In genomic region chr10:128912791-128913190, GRCm38 (mm10) we compare ENCODE assay signal across 12 mouse cellular contexts. TPM values are rescaled to one million over a fixed set of nuclear protein-coding genes. Genes with fewer than 3 reads are reported as not detected.
DNase-seq lines count a peak whose midpoint lies in the region; ATAC-seq and TF ChIP-seq lines count a peak whose summit lies in the region.
"Had no signal": no experiment of that assay in that cellular context is flagged by ENCODE, and none has a peak within 500 bp of the region (broad histone marks: within the 10 kb centered on the region; RNA-seq: fewer than 3 reads in every experiment).

No protein-coding gene starts in this region.

- H3K9me3 ChIP-seq in forebrain, postnatal 0 days (ENCODE audit: low read length): no peaks in the 10 kb centered on the region
- H3K9me3 ChIP-seq in forebrain, embryonic 14.5 days (replicated peaks; ENCODE audit: control insufficient read depth, low read length): no peaks in the 10 kb centered on the region
- no peaks in the 10 kb centered on the region for H3K9me3 ChIP-seq in kidney, embryonic 16.5 days (ENCODE audit: low read length)
- H3K9me3 ChIP-seq in embryonic facial prominence, embryonic 12.5 days: no peaks in the 10 kb centered on the region
- no peaks in the 10 kb centered on the region for H3K9me3 ChIP-seq in limb, embryonic 15.5 days

- peak overlapping the region; percentile 23; the same call in 1 of the 2 replicates for H3K27ac ChIP-seq in forebrain, postnatal 0 days (ENCODE audit: low read depth, low read length)
- H3K27ac ChIP-seq in forebrain, embryonic 14.5 days (ENCODE audit: low read depth, low read length): no peak overlapping the region
- H3K27ac ChIP-seq in kidney, embryonic 16.5 days (ENCODE audit: low read length): 0 out of 2 replicates have a peak overlapping the region, but pooled peaks have one; percentile 13
- peak overlapping the region; percentile 50; the same call in 1 of the 2 replicates for H3K27ac ChIP-seq in embryonic facial prominence, embryonic 12.5 days
- H3K27ac ChIP-seq in limb, embryonic 15.5 days: peak overlapping the region; percentile 60
- H3K27ac ChIP-seq: left cerebral cortex, adult 2 months had no signal

- no peak overlapping the region for H3K4me2 ChIP-seq in forebrain, postnatal 0 days (ENCODE audit: low read depth)
- H3K4me2 ChIP-seq in forebrain, embryonic 14.5 days (ENCODE audit: low read length): no peak overlapping the region
- no peak overlapping the region for H3K4me2 ChIP-seq in kidney, embryonic 16.5 days (replicated peaks; ENCODE audit: low read depth, low read length)
- no peak overlapping the region for H3K4me2 ChIP-seq in embryonic facial prominence, embryonic 12.5 days (replicated peaks)
- no peak overlapping the region for H3K4me2 ChIP-seq in limb, embryonic 15.5 days
- H3K4me2 ChIP-seq: liver, embryonic 11.5 days; midbrain, embryonic 11.5 days had no signal

- no peaks in the 10 kb centered on the region for H3K4me1 ChIP-seq in forebrain, postnatal 0 days (ENCODE audit: insufficient read depth)
- no peaks in the 10 kb centered on the region for H3K4me1 ChIP-seq in forebrain, embryonic 14.5 days (ENCODE audit: control insufficient read depth, insufficient read depth, low read length)
- H3K4me1 ChIP-seq in kidney, embryonic 16.5 days (ENCODE audit: insufficient read depth, low read length): peaks cover 24% of the 10 kb centered on the region
- H3K4me1 ChIP-seq in embryonic facial prominence, embryonic 12.5 days: peaks cover 18% of the 10 kb centered on the region
- H3K4me1 ChIP-seq in limb, embryonic 15.5 days: peaks cover 40% of the 10 kb centered on the region

- H3K36me3 ChIP-seq in forebrain, postnatal 0 days (ENCODE audit: insufficient read depth): 0 out of 2 replicates have a peak, but pooled peaks cover 2% of the 10 kb centered on the region
- peaks cover 9% of the 10 kb centered on the region; the same call in 1 of the 2 replicates for H3K36me3 ChIP-seq in forebrain, embryonic 14.5 days (ENCODE audit: control insufficient read depth, insufficient read depth, low read length)
- H3K36me3 ChIP-seq in kidney, embryonic 16.5 days (ENCODE audit: insufficient read depth, low read length): peaks cover 40% of the 10 kb centered on the region
- H3K36me3 ChIP-seq in embryonic facial prominence, embryonic 12.5 days: peaks cover 55% of the 10 kb centered on the region
- H3K36me3 ChIP-seq in limb, embryonic 15.5 days: peaks cover 53% of the 10 kb centered on the region

- 77% methylated on average over 4 of the region's 4 CpGs for WGBS in forebrain, postnatal 0 days
- 83% methylated on average over 4 of the region's 4 CpGs for WGBS in forebrain, embryonic 14.5 days
- WGBS in kidney, embryonic 16.5 days: 78% methylated on average over 4 of the region's 4 CpGs
- 73% methylated on average over 4 of the region's 4 CpGs for WGBS in embryonic facial prominence, embryonic 12.5 days
- 63% methylated on average over 4 of the region's 4 CpGs for WGBS in limb, embryonic 15.5 days

- no peak for ATAC-seq in forebrain, postnatal 0 days
- no peak for ATAC-seq in forebrain, embryonic 14.5 days
- no peak for ATAC-seq in kidney, embryonic 16.5 days (ENCODE audit: low FRiP score, low TSS enrichment)
- ATAC-seq in embryonic facial prominence, embryonic 12.5 days (ENCODE audit: insufficient number of reproducible peaks, insufficient read depth, low FRiP score, low TSS enrichment): no peak
- ATAC-seq in limb, embryonic 15.5 days (ENCODE audit: insufficient number of reproducible peaks, low FRiP score, low TSS enrichment, low read depth): no peak
- ATAC-seq: intestine, embryonic 16.5 days had no signal

- H3K9ac ChIP-seq in forebrain, postnatal 0 days: no peak overlapping the region
- no peak overlapping the region for H3K9ac ChIP-seq in forebrain, embryonic 14.5 days (ENCODE audit: low read length)
- H3K9ac ChIP-seq in kidney, embryonic 16.5 days (replicated peaks; ENCODE audit: low read length): peak overlapping the region; percentile 43; the same call in 1 of the 2 replicates
- peak overlapping the region; percentile 12; the same call in 1 of the 2 replicates for H3K9ac ChIP-seq in embryonic facial prominence, embryonic 12.5 days
- no peak overlapping the region for H3K9ac ChIP-seq in limb, embryonic 15.5 days

- H3K27me3 ChIP-seq in forebrain, postnatal 0 days (ENCODE audit: insufficient read depth, low read length): no peaks in the 10 kb centered on the region
- no peaks in the 10 kb centered on the region; the same call in 1 of the 2 replicates for H3K27me3 ChIP-seq in forebrain, embryonic 14.5 days (replicated peaks; ENCODE audit: control insufficient read depth, insufficient read depth, low read length)
- no peaks in the 10 kb centered on the region for H3K27me3 ChIP-seq in kidney, embryonic 16.5 days (ENCODE audit: insufficient read depth, low read length)
- no peaks in the 10 kb centered on the region for H3K27me3 ChIP-seq in embryonic facial prominence, embryonic 12.5 days
- H3K27me3 ChIP-seq in limb, embryonic 15.5 days: no peaks in the 10 kb centered on the region

- no peak for DNase-seq in forebrain, postnatal 0 days
- DNase-seq in forebrain, embryonic 14.5 days (ENCODE audit: low spot score): no peak
- no peak for DNase-seq in kidney, postnatal 4 days
- DNase-seq in retina, postnatal 1 day: no peak
- DNase-seq in ovary, postnatal 36 days (ENCODE audit: low spot score): no peak

- no peak overlapping the region for H3K4me3 ChIP-seq in forebrain, postnatal 0 days (ENCODE audit: low read depth, low read length)
- no peak overlapping the region for H3K4me3 ChIP-seq in forebrain, embryonic 14.5 days (ENCODE audit: low read depth, low read length)
- H3K4me3 ChIP-seq in kidney, embryonic 16.5 days (ENCODE audit: low read length): no peak overlapping the region
- H3K4me3 ChIP-seq in embryonic facial prominence, embryonic 12.5 days: no peak overlapping the region
- no peak overlapping the region for H3K4me3 ChIP-seq in limb, embryonic 15.5 days
- H3K4me3 ChIP-seq: left cerebral cortex, adult 2 months had no signal

- no peak for TF ChIP-seq CTCF in forebrain, postnatal 0 days (IDR thresholded peaks at IDR 0.05; ENCODE audit: low read depth)

RNA-seq across cellular contexts. Expression of gene Rdh5, which starts 9.9 kb away (rescaled TPM):
- 4.1 and 5.8 TPM in 2 replicates for total RNA-seq in forebrain, postnatal 0 days (2014; rRNA removed)
- 6.9 and 10.2 TPM in 2 replicates for polyA plus RNA-seq in forebrain, postnatal 0 days (2015; fragmentation: Nextera tagmentation; extraction: Ambion mirVana)
- 8.8 and 9.9 TPM in 2 replicates for polyA plus RNA-seq in forebrain, embryonic 14.5 days (2014; fragmentation: Nextera tagmentation; extraction: Ambion mirVana)
- polyA plus RNA-seq in kidney, embryonic 16.5 days (2015; fragmentation: Nextera tagmentation; extraction: Ambion mirVana): 17.7 and 20.5 TPM in 2 replicates
- 14.2 and 14.7 TPM in 2 replicates for polyA plus RNA-seq in embryonic facial prominence, embryonic 12.5 days (2016; fragmentation: Nextera tagmentation; extraction: Ambion mirVana)
- 13.6 and 16.8 TPM in 2 replicates for polyA plus RNA-seq in limb, embryonic 15.5 days (2015; fragmentation: Nextera tagmentation; extraction: Ambion mirVana)

RNA-seq across cellular contexts. Expression of gene Bloc1s1, which starts 11.0 kb away (rescaled TPM):
- 120 and 149 TPM in 2 replicates for total RNA-seq in forebrain, postnatal 0 days (2014; rRNA removed)
- polyA plus RNA-seq in forebrain, postnatal 0 days (2015; fragmentation: Nextera tagmentation; extraction: Ambion mirVana): 246 and 305 TPM in 2 replicates
- 244 and 295 TPM in 2 replicates for polyA plus RNA-seq in forebrain, embryonic 14.5 days (2014; fragmentation: Nextera tagmentation; extraction: Ambion mirVana)
- polyA plus RNA-seq in kidney, embryonic 16.5 days (2015; fragmentation: Nextera tagmentation; extraction: Ambion mirVana): 227 and 234 TPM in 2 replicates
- 210 and 215 TPM in 2 replicates for polyA plus RNA-seq in embryonic facial prominence, embryonic 12.5 days (2016; fragmentation: Nextera tagmentation; extraction: Ambion mirVana)
- 225 and 234 TPM in 2 replicates for polyA plus RNA-seq in limb, embryonic 15.5 days (2015; fragmentation: Nextera tagmentation; extraction: Ambion mirVana)

RNA-seq across cellular contexts. Expression of gene Cd63, which starts 12.0 kb away (rescaled TPM):
- total RNA-seq in forebrain, postnatal 0 days (2014; rRNA removed): 11.7 and 25.2 TPM in 2 replicates
- 168 and 188 TPM in 2 replicates for polyA plus RNA-seq in forebrain, postnatal 0 days (2015; fragmentation: Nextera tagmentation; extraction: Ambion mirVana)
- polyA plus RNA-seq in forebrain, embryonic 14.5 days (2014; fragmentation: Nextera tagmentation; extraction: Ambion mirVana): 122 and 126 TPM in 2 replicates
- 775 and 850 TPM in 2 replicates for polyA plus RNA-seq in kidney, embryonic 16.5 days (2015; fragmentation: Nextera tagmentation; extraction: Ambion mirVana)
- 459 and 465 TPM in 2 replicates for polyA plus RNA-seq in embryonic facial prominence, embryonic 12.5 days (2016; fragmentation: Nextera tagmentation; extraction: Ambion mirVana)
- polyA plus RNA-seq in limb, embryonic 15.5 days (2015; fragmentation: Nextera tagmentation; extraction: Ambion mirVana): 1,128 and 1,135 TPM in 2 replicates

RNA-seq across cellular contexts. Expression of gene Itga7, which starts 20.8 kb away (rescaled TPM):
- 7.7 and 12.7 TPM in 2 replicates for total RNA-seq in forebrain, postnatal 0 days (2014; rRNA removed)
- 5.8 and 7.7 TPM in 2 replicates for polyA plus RNA-seq in forebrain, postnatal 0 days (2015; fragmentation: Nextera tagmentation; extraction: Ambion mirVana)
- 1.3 and 1.8 TPM in 2 replicates for polyA plus RNA-seq in forebrain, embryonic 14.5 days (2014; fragmentation: Nextera tagmentation; extraction: Ambion mirVana)
- polyA plus RNA-seq in kidney, embryonic 16.5 days (2015; fragmentation: Nextera tagmentation; extraction: Ambion mirVana): 3.9 and 4.0 TPM in 2 replicates
- polyA plus RNA-seq in embryonic facial prominence, embryonic 12.5 days (2016; fragmentation: Nextera tagmentation; extraction: Ambion mirVana): 5.2 TPM in 2 replicates
- 11.8 and 27.8 TPM in 2 replicates for polyA plus RNA-seq in limb, embryonic 15.5 days (2015; fragmentation: Nextera tagmentation; extraction: Ambion mirVana)

RNA-seq across cellular contexts. Expression of gene Gdf11, which starts 21.3 kb away (rescaled TPM):
- total RNA-seq in forebrain, postnatal 0 days (2014; rRNA removed): 15.7 and 19.1 TPM in 2 replicates
- polyA plus RNA-seq in forebrain, postnatal 0 days (2015; fragmentation: Nextera tagmentation; extraction: Ambion mirVana): 4.3 and 6.7 TPM in 2 replicates
- polyA plus RNA-seq in forebrain, embryonic 14.5 days (2014; fragmentation: Nextera tagmentation; extraction: Ambion mirVana): 6.0 and 6.3 TPM in 2 replicates
- polyA plus RNA-seq in kidney, embryonic 16.5 days (2015; fragmentation: Nextera tagmentation; extraction: Ambion mirVana): 6.8 and 7.8 TPM in 2 replicates
- 10.8 and 11.9 TPM in 2 replicates for polyA plus RNA-seq in embryonic facial prominence, embryonic 12.5 days (2016; fragmentation: Nextera tagmentation; extraction: Ambion mirVana)
- polyA plus RNA-seq in limb, embryonic 15.5 days (2015; fragmentation: Nextera tagmentation; extraction: Ambion mirVana): 5.9 and 6.2 TPM in 2 replicates

Comparison
In these comparisons a context has a peak if more than half of its experiments do, and no peak if none do; other contexts are left out.
1. H3K9ac ChIP-seq: peak in kidney, embryonic 16.5 days (single experiment) and embryonic facial prominence, embryonic 12.5 days (single experiment); none in forebrain, postnatal 0 days (single experiment), forebrain, embryonic 14.5 days (single experiment) and limb, embryonic 15.5 days (single experiment).